Mouse (Mus musculus) left cerebral cortex, adult 2 months (tissue): ENCODE results near the gene Lurap1. TPM values are rescaled to one million over a fixed set of nuclear protein-coding genes. Genes with fewer than 3 reads are reported as not detected.

Source experiments
- DNase-seq, 2 experiments: peaks; one replicate each; pipeline ENCODE4 v3.0.0; 2021 to 2022; ENCODE audit warnings: low spot score in 2 of 2, mixed read lengths in 1 of 2; ENCODE audit errors: extremely low spot score in 1 of 2
- H3K27ac ChIP-seq: fragments of 200-600 bp; 2 replicates; pipeline ENCODE4 v1.8.1; 2022
- H3K4me3 ChIP-seq: fragments of 200-600 bp; 2 replicates; pipeline ENCODE4 v1.8.1; 2022
- CTCF ChIP-seq: fragments of 200-600 bp; IDR thresholded peaks from 2 replicates; pipeline ENCODE4 v1.8.1; 2022; ENCODE audit warnings: antibody characterized with exemption, mild to moderate bottlenecking, moderate library complexity
- intact Hi-C: fragments of 180-260 bp; cut with DNase I; formaldehyde crosslinking; loops from one replicate; pipeline ENCODE4 v1.15.1; 2025
- total RNA-seq, 2 experiments: library from RNA; stranded (reverse); gene quantifications; 2 replicates each; pipeline ENCODE4 v1.2.3; 2021

Lurap1 gene
- total RNA-seq, 2 experiments from 2014 or later: 28.4 to 31.2 TPM

GRCm38 (mm10) chr4:116096291-116096690 is 54.8 kb downstream of the Lurap1 start:
- Histone ChIP-seq H3K4me3 (no peak overlapping the region), H3K27ac (no peak overlapping the region)
- no peak for TF ChIP-seq CTCF
- no peak for DNase-seq
- intact Hi-C loops: no loop called here

- no peak for TF ChIP-seq CTCF
- H3K27ac ChIP-seq: peak overlapping the region; percentile 7; the same call in 1 of the 2 replicates
- no peak for DNase-seq
- no peak overlapping the region for H3K4me3 ChIP-seq
- intact Hi-C loops: no loop called here
Observed at GRCm38 (mm10) chr4:116088510-116089249, 62.5 kb downstream of the Lurap1 start.

Other genes with a start within 250 kb of the Lurap1 start
- gene Dmbx1, start 211.4 kb downstream of the Lurap1 start, total RNA-seq: not detected
- 100 to 1,000 TPM; 100 to 103 TPM for gene Faah, start 133.4 kb downstream of the Lurap1 start, total RNA-seq
- 10 to 100 TPM; 10.9 to 12.8 TPM for gene Nsun4, start 97.5 kb downstream of the Lurap1 start, total RNA-seq
- gene Uqcrh, start 76.3 kb downstream of the Lurap1 start, total RNA-seq: 100 to 1,000 TPM; 414 to 441 TPM
- 10 to 100 TPM; 45.2 to 49.9 TPM for gene Lrrc41, start 76.1 kb downstream of the Lurap1 start, total RNA-seq
- under 1 TPM; 0.77 to 0.89 TPM for gene Rad54l, start 27.6 kb downstream of the Lurap1 start, total RNA-seq
- 10 to 100 TPM; 80.2 to 85.6 TPM for gene Pomgnt1, start 27.5 kb downstream of the Lurap1 start, total RNA-seq
- not detected for gene Tspan1, start 16.3 kb upstream of the Lurap1 start, total RNA-seq
- not detected for gene 1700042G07Rik, start 22.0 kb upstream of the Lurap1 start, total RNA-seq
- gene Gm49337, start 22.0 kb upstream of the Lurap1 start, total RNA-seq: 1 to 10 TPM; 1.4 to 2.9 TPM
- gene Pik3r3, start 70.3 kb upstream of the Lurap1 start, total RNA-seq: 10 to 100 TPM; 37.2 to 42.8 TPM